Mouse (Mus musculus) limb, embryonic 15.5 days (tissue): ENCODE measurements around the gene Cd7. TPM values are rescaled to one million over a fixed set of nuclear protein-coding genes. Genes with fewer than 3 reads are reported as not detected.
"Not testable (repeated sequence)": the region's sequence is repeated elsewhere in the genome, so short reads cannot be mapped to it uniquely, and the experiment has no call there.

Experiments used
- ATAC-seq: fragments of 200-750 bp; cut with Nextera tagmentation; 2 replicates; pipeline ENCODE4 v1.8.0; 2017; ENCODE audit warnings: low read depth, moderate TSS enrichment; ENCODE audit not compliant: insufficient number of reproducible peaks, low FRiP score, low TSS enrichment
- H3K27ac ChIP-seq: fragments of 300-500 bp; sonication (generic); 2 replicates; pipeline ENCODE4 v1.5.1; 2015; ENCODE audit warnings: moderate library complexity, mild to moderate bottlenecking, inconsistent platforms
- H3K27me3 ChIP-seq: fragments of 300-500 bp; sonication (generic); 2 replicates; pipeline ENCODE4 v1.6.1; 2015; ENCODE audit warnings: inconsistent platforms
- H3K36me3 ChIP-seq: fragments of 300-500 bp; sonication (generic); 2 replicates; pipeline ENCODE4 v1.6.1; 2015; ENCODE audit warnings: inconsistent platforms
- H3K4me1 ChIP-seq: fragments of 300-500 bp; sonication (generic); 2 replicates; pipeline ENCODE4 v1.6.1; 2015; ENCODE audit warnings: inconsistent platforms
- H3K4me2 ChIP-seq: fragments of 300-500 bp; sonication (generic); 2 replicates; pipeline ENCODE4 v1.6.1; 2015; ENCODE audit warnings: mild to moderate bottlenecking, inconsistent platforms
- H3K4me3 ChIP-seq: fragments of 300-500 bp; sonication (generic); 2 replicates; pipeline ENCODE4 v1.5.1; 2015; ENCODE audit warnings: mild to moderate bottlenecking, inconsistent platforms
- H3K9ac ChIP-seq: fragments of 300-500 bp; sonication (generic); 2 replicates; pipeline ENCODE4 v1.6.1; 2015; ENCODE audit warnings: inconsistent platforms
- H3K9me3 ChIP-seq: fragments of 300-500 bp; sonication (generic); 2 replicates; pipeline ENCODE4 v1.6.1; 2016; ENCODE audit warnings: inconsistent platforms
- WGBS: fragments of 180-500 bp; shearing (Covaris S2); methylation state at CpG from one replicate; pipeline ENCODE4 v1.1.7; 2015; 5-methylcytosine and 5-hydroxymethylcytosine counted together
- polyA plus RNA-seq: library from polyadenylated mRNA; unstranded; fragments of >200 nt; fragmentation: Nextera tagmentation; extraction: Ambion mirVana; gene quantifications from 2 replicates; pipeline ENCODE4 v1.2.1, GENCODE M21; 2015

Gene Cd7
- polyA plus RNA-seq, 1 experiment from 2014 or later, result 0.60 TPM

DNA sequence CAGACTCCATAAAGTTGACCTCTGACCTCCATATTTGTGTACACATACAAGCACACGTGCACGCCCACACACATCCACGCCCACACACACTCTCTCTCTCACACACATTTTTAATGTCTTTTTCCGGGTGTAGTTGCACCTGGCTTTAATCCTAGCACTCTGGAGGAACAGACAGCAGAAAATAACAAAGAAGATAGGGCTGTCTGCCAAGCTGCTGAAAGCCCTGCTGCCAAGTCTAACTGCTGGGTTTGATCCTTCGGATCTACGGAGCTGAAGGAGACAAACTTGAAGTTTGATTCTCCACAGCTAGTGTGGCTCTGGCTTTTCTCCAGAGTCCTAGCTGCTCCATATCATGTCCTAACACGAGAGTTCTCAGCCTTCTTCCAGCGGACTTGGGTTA lies 22.4 kb upstream of the Cd7 start:
- H3K9me3 ChIP-seq, result no peaks in the 10 kb centered on the region
- no peak overlapping the region for H3K27ac ChIP-seq
- H3K27me3 ChIP-seq, result no peaks in the 10 kb centered on the region
- no peaks in the 10 kb centered on the region for H3K36me3 ChIP-seq
- H3K4me1 ChIP-seq, result 0 out of 2 replicates have a peak, but pooled peaks cover 4% of the 10 kb centered on the region
- WGBS, result 52% methylated on average over 8 of the region's 8 CpGs
- ATAC-seq, result no peak
- H3K4me2 ChIP-seq, result no peak overlapping the region
- no peak overlapping the region for H3K4me3 ChIP-seq
- H3K9ac ChIP-seq, result no peak overlapping the region

DNA sequence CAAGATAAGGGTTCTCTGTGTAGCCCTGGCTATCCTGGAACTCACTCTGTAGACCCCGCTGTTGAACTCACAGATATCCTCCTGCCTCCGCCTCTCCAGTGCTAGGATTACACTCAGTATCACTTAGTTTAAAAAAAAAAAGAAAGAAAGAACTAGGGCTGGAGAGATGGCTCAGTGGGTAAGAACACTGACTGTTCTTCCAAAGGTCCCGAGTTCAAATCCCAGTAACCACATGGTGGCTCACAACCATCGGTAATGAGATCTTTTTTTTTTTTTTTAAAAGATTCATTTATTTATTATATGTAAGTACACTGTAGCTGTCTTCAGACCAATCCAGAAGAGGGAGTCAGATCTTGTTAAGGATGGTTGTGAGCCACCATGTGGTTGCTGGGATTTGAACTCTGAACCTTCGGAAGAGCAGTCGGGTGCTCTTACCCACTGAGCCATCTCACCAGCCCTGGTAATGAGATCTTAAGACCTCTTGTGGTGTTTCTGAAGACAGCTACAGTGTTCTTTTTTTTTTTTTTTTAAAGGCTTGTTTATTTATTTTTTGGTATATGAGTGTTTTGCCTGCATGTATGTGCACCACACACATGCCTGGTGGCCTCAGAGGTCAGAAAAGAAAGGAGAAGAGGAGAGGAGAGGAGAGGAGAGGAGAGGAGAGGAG lies 21.3 kb upstream of the Cd7 start:
- not testable (repeated sequence) for ATAC-seq, H3K36me3 ChIP-seq, H3K9ac ChIP-seq, H3K4me2 ChIP-seq, H3K9me3 ChIP-seq, H3K27me3 ChIP-seq, H3K4me1 ChIP-seq, H3K27ac ChIP-seq, H3K4me3 ChIP-seq
- WGBS, result 95% methylated on average over 6 of the region's 6 CpGs

DNA sequence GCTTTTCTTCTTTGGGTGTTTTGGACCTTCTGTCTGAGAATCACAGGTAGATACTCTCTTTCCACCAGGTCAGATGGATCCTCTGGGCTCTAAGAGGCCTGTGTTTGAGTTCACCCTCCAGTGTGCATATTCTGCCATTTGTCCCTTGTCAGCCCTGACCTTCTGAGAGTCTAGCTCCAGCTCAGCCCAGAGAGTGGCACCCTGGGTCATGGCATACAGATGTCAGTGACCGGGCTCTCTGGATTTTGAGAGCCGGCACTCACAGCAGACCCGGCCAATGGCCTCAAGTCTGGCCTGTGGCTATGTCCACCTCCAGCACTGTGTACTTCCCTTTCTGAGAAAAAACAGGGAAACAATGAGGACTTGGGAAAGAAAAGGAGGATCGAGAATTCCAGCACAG lies 20.3 kb upstream of the Cd7 start:
- Histone ChIP-seq H3K4me3 (no peak overlapping the region), H3K36me3 (no peaks in the 10 kb centered on the region), H3K9me3 (no peaks in the 10 kb centered on the region), H3K9ac (no peak overlapping the region), H3K27ac (no peak overlapping the region), H3K27me3 (no peaks in the 10 kb centered on the region), H3K4me2 (no peak overlapping the region), H3K4me1 (0 out of 2 replicates have a peak, but pooled peaks cover 4% of the 10 kb centered on the region)
- WGBS, result 86% methylated on average over 4 of the region's 4 CpGs
- no peak for ATAC-seq

DNA sequence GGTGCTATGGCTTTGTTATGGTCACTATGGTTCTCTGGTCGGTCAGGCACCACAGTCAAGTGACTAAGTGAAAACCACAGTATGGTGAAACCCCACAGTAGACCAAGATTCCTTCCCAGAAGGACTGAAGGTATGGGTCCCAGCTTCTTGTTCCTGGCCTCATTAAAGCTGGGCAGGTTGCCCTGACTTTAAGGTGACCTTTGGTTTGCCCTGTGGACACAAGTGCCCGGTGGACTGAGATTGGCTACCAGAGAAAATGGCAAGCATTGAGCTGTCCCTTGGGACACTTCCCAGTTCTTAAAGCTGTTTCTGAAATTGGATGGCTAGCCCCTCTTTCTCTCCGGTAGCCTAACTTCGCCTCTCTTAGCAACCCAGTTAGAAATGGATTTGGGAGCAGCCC lies 19.7 kb upstream of the Cd7 start:
- 85% methylated on average over 4 of the region's 4 CpGs for WGBS
- Histone ChIP-seq H3K4me1 (0 out of 2 replicates have a peak, but pooled peaks cover 4% of the 10 kb centered on the region), H3K4me3 (no peak overlapping the region), H3K36me3 (no peaks in the 10 kb centered on the region), H3K4me2 (no peak overlapping the region), H3K27me3 (no peaks in the 10 kb centered on the region), H3K27ac (no peak overlapping the region), H3K9ac (no peak overlapping the region), H3K9me3 (no peaks in the 10 kb centered on the region)
- ATAC-seq, result no peak

DNA sequence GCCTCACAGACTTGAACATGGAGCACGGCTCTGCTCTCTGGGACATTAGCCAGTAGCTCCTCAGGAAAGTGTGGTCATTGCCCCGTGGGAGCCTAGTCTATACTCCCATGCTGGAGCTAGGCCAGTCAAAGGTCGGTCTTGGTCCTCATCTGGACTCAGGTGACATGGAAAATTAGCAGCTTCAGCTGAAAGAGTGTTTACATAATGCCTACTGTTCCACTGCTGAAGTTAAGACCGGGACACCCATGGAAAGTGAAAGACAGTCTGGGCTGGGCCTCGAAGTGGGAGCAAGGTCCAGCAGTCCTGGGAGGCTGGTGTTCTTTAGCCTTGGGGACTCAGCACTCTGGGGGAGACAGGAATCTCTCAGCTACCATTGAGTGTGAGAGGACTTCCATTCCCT lies 18.9 kb upstream of the Cd7 start:
- ATAC-seq, result no peak

DNA sequence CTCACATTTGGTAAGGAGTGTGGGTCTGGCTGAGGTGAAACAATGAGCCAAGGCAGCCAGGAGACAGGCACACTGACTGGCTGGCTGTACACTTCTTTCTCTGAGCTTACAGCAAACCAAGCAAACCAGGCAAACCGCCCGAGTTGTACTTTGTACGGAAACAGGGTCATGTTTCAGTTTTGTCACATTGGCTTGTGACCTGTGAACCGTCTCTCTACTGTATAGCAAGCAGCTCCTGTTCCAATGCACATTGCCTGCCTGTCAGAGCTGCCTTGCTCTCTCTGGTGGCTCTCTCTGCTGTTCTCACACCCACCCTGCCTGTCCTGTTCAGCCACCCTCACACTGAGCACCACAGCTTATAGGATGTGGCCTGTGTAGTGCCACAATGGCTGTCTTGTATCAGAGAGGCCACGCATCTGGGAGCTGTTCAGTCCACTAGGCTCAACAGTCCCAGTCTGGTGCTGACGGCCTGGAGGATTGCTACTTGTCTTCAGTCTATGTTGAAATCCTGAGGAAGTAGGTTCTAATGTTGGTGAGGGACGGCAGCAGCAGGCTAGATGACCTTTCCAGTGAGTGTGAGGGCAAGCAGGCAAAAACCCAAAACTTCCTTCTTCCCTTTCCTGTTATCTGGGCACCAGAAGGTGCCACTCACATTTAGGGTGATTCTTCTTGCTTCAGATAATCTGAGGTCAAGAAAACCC lies 17.5 kb upstream of the Cd7 start:
- ATAC-seq, result no peak
- WGBS, result 52% methylated on average over 7 of the region's 7 CpGs

More for the DNA sequence above, 18.9 kb upstream of the Cd7 start:
- Histone ChIP-seq H3K9ac (no peak overlapping the region), H3K27ac (no peak overlapping the region), H3K4me2 (no peak overlapping the region), H3K4me1 (0 out of 2 replicates have a peak, but pooled peaks cover 6% of the 10 kb centered on the region), H3K4me3 (no peak overlapping the region), H3K36me3 (no peaks in the 10 kb centered on the region), H3K9me3 (no peaks in the 10 kb centered on the region), H3K27me3 (no peaks in the 10 kb centered on the region)
- 82% methylated on average over 5 of the region's 5 CpGs for WGBS

DNA sequence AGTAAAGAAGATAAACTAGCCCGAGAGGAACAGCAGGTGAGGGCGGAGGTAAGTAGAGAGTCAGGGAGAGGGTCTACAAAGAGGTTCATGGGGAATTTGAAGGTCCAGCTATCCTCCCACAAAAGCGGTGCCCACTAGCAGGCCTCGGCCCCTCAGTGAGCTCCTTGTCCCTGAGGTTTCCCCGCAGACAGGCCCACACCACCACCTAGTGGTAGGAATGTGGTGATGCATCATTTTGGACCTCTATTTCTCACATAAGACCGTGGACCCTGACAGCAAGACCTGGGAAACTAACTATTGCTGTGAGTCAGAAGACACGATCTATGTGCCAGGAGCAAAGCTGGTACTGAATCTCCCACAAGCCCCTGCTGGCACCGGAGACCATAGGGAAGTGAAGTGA lies 14.3 kb upstream of the Cd7 start:
- Histone ChIP-seq H3K36me3 (no peaks in the 10 kb centered on the region), H3K4me1 (0 out of 2 replicates have a peak, but pooled peaks cover 6% of the 10 kb centered on the region), H3K9ac (no peak overlapping the region), H3K4me2 (no peak overlapping the region), H3K4me3 (no peak overlapping the region), H3K27me3 (no peaks in the 10 kb centered on the region), H3K27ac (no peak overlapping the region), H3K9me3 (no peaks in the 10 kb centered on the region)
- no peak for ATAC-seq
- WGBS, result 19% methylated on average over 8 of the region's 8 CpGs

More for the DNA sequence above, 17.5 kb upstream of the Cd7 start:
- Histone ChIP-seq H3K4me2 (no peak overlapping the region), H3K9ac (no peak overlapping the region), H3K36me3 (no peaks in the 10 kb centered on the region), H3K4me1 (0 out of 2 replicates have a peak, but pooled peaks cover 6% of the 10 kb centered on the region), H3K27ac (no peak overlapping the region), H3K9me3 (no peaks in the 10 kb centered on the region), H3K4me3 (no peak overlapping the region), H3K27me3 (no peaks in the 10 kb centered on the region)

DNA sequence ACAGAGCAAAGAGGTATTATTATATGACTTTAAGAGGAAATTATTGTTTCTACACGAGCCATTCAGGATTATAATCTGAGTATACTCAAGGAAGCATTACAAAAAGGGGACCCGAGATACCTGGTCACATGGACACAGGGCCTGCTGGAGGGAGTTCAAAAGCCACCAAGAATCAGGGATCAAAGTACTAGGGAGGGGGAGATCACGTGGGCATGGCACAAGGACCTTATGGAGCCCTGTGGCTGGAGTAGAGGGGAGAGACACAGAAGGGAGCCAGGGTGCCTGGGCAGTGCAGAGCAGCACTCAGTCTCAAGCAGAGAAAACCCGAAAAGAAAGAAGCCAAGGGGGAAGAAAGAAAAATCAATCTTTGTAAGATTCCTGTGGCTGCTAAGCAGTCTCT lies 13.2 kb upstream of the Cd7 start:
- Histone ChIP-seq H3K27ac (no peak overlapping the region), H3K27me3 (no peaks in the 10 kb centered on the region), H3K4me1 (0 out of 2 replicates have a peak, but pooled peaks cover 6% of the 10 kb centered on the region), H3K9me3 (no peaks in the 10 kb centered on the region), H3K36me3 (no peaks in the 10 kb centered on the region), H3K9ac (no peak overlapping the region), H3K4me2 (no peak overlapping the region), H3K4me3 (no peak overlapping the region)
- no peak for ATAC-seq
- WGBS, result 56% methylated on average over 4 of the region's 4 CpGs

DNA sequence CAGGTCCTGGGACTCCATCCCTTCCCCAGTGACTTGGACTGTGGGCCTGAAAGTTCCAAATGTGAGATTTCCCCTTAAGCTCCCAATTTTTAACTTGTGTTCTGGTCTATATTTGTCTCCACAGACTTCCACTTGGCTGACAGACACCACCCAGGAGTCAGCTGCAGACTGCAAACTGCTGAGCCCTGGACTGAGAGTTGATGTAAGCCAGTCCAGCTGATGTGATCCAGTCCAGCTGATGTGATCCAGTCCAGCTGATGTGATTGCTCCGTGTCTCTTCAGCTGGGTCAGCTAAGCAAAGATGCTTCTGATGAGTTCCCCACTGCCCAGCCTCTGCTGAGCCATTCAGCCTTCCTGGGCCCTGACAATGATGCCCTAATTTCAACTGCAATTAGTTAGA lies 12.6 kb upstream of the Cd7 start:
- no peak overlapping the region for H3K9ac ChIP-seq
- H3K4me2 ChIP-seq, result no peak overlapping the region
- H3K27me3 ChIP-seq, result no peaks in the 10 kb centered on the region
- H3K9me3 ChIP-seq, result no peaks in the 10 kb centered on the region
- no peak overlapping the region for H3K4me3 ChIP-seq
- no peak overlapping the region for H3K27ac ChIP-seq
- ATAC-seq, result no peak
- 66% methylated on average over 1 of the region's 1 CpGs for WGBS
- 0 out of 2 replicates have a peak, but pooled peaks cover 9% of the 10 kb centered on the region for H3K4me1 ChIP-seq
- H3K36me3 ChIP-seq, result no peaks in the 10 kb centered on the region

DNA sequence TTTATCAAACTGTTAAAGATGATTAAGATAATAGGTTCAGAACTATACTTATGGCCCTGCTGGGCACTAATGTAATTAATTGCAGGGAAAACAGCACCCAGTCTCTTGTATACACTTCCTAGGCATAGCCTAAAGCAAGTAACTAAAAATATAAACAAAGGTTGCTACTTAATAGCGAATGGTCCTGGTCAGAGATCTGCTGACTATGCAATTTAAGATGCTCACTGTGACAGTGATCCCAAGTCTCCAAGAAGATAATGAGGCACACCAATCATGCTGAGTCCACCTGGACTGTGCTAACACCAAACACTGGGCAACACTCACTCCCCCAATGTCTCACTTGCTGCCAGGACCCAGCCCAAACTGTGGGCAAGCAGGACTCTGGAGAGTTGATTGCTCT lies 10.6 kb upstream of the Cd7 start:
- H3K4me1 ChIP-seq, result 0 out of 2 replicates have a peak, but pooled peaks cover 6% of the 10 kb centered on the region
- no peak overlapping the region for H3K27ac ChIP-seq
- no peak for ATAC-seq
- no peaks in the 10 kb centered on the region for H3K27me3 ChIP-seq
- H3K4me3 ChIP-seq, result no peak overlapping the region
- no peak overlapping the region for H3K4me2 ChIP-seq
- no peaks in the 10 kb centered on the region for H3K9me3 ChIP-seq
- no peak overlapping the region for H3K9ac ChIP-seq
- WGBS, result 61% methylated on average over 1 of the region's 1 CpGs
- H3K36me3 ChIP-seq, result no peaks in the 10 kb centered on the region

DNA sequence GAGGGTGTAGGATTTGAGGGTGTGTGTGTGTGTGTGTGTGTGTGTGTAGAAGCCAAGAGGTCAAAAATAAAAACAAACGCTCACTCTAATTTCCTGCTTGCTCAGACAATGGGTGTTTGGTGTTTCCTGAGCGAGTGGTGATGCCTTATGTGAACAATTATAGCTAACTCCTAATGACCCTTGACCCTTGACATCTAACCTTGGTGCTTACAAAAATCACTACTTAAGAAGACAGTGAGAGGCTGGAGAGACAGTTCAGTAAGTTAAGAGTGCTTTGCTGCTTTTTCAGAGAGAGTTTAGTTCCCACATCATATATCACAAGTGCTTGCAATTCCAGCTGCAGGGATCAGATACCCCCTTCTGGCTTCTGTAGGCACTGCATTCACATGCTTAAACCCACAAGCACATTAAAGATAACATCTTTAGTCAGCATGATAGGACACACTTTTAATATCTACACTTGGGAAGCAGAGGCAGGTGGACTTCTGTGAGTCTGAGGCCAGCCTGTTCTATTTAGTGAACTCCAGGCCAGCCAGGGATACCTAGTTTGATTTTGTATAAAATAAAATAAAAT lies 8.7 kb upstream of the Cd7 start:
- Histone ChIP-seq H3K4me1 (0 out of 2 replicates have a peak, but pooled peaks cover 4% of the 10 kb centered on the region), H3K9ac (no peak overlapping the region), H3K36me3 (no peaks in the 10 kb centered on the region), H3K4me3 (no peak overlapping the region), H3K4me2 (no peak overlapping the region), H3K9me3 (no peaks in the 10 kb centered on the region), H3K27ac (no peak overlapping the region), H3K27me3 (no peaks in the 10 kb centered on the region)
- WGBS, result 36% methylated on average over 2 of the region's 2 CpGs
- no peak for ATAC-seq

DNA sequence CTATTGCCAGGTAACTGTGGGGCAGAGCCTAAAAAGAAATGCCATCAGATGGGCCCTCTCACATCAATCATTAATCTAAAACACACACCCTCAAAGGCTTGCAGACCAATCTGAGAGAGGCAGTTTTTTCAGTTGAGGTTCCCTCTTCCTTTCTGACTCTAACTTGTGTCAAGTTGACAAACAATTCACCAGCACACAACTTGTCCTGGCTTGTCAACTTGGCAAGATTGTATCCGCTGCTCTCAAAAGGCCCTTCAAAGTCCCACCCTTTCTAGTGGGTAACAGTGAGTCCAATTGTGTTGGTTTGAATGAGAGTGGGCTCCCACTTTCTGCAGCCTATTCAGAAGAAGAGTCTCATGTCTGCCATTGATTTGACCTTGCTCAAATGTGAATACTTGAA lies 6.1 kb upstream of the Cd7 start:
- H3K4me1 ChIP-seq, result peaks cover 6% of the 10 kb centered on the region; the same call in 1 of the 2 replicates
- ATAC-seq, result no peak
- H3K4me3 ChIP-seq, result no peak overlapping the region
- no peak overlapping the region for H3K4me2 ChIP-seq
- H3K36me3 ChIP-seq, result no peaks in the 10 kb centered on the region
- no peak overlapping the region for H3K9ac ChIP-seq
- H3K27me3 ChIP-seq, result no peaks in the 10 kb centered on the region
- 85% methylated on average over 1 of the region's 1 CpGs for WGBS
- no peak overlapping the region for H3K27ac ChIP-seq
- H3K9me3 ChIP-seq, result no peaks in the 10 kb centered on the region
